ENCODE assay signal across 37 mouse cellular contexts in the genomic region with DNA sequence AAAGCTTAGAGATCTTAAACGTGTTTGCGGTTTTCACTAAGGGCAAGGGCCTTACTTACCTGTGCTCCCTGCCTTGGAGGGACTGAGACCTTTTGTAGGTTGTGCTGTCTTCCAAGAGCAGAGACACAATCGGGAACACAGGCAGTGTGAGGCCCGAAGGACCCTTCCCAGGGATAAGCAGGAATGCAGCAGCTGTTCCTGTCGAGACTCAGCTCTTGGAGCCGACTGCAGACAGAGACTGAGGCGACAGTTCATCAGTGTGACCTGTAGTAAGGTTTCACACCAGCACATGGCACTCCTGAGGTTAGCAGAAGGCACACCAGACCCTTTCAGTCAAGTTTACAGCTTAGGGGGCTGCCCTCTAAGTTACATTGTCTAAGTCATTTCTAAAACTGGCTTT. TPM values are rescaled to one million over a fixed set of nuclear protein-coding genes. Genes with fewer than 3 reads are reported as not detected.
"Had no signal": no experiment of that assay in that cellular context is flagged by ENCODE, and none has a peak within 500 bp of the region (broad histone marks: within the 10 kb centered on the region; RNA-seq: fewer than 3 reads in every experiment).

No protein-coding gene starts in this region.

- H3K4me1 ChIP-seq: heart, embryonic 10.5 days; heart, embryonic 15.5 days; hindbrain, embryonic 10.5 days; hindbrain, embryonic 12.5 days; intestine, embryonic 15.5 days; limb, embryonic 10.5 days; limb, embryonic 12.5 days; liver, embryonic 13.5 days; liver, embryonic 15.5 days had no signal

- ATAC-seq: hindbrain, embryonic 16.5 days; inflammation-experienced regulatory T-cells, adult 6 months; intestine, embryonic 15.5 days; intestine, postnatal 0 days; liver, postnatal 0 days had no signal

- H3K27me3 ChIP-seq: heart, embryonic 13.5 days; heart, embryonic 15.5 days; hindbrain, embryonic 12.5 days; intestine, embryonic 15.5 days; limb, embryonic 12.5 days; liver, embryonic 13.5 days; liver, embryonic 15.5 days had no signal

- H3K4me2 ChIP-seq: heart, embryonic 13.5 days; heart, embryonic 15.5 days; hindbrain, embryonic 12.5 days; hindbrain, embryonic 14.5 days; intestine, embryonic 15.5 days; limb, embryonic 12.5 days; liver, embryonic 11.5 days; liver, embryonic 13.5 days; liver, embryonic 15.5 days had no signal

- H3K4me3 ChIP-seq: gastrocnemius, adult 2 months; heart, adult 2 months; heart, embryonic 10.5 days; heart, embryonic 13.5 days; heart, embryonic 15.5 days; hindbrain, embryonic 10.5 days; hindbrain, embryonic 12.5 days; intestine, embryonic 15.5 days; layer of hippocampus, adult 2 months; left cerebral cortex, adult 2 months; limb, embryonic 10.5 days; limb, embryonic 12.5 days; liver, embryonic 13.5 days; liver, embryonic 15.5 days had no signal

- H3K9ac ChIP-seq: heart, embryonic 13.5 days; heart, embryonic 15.5 days; hindbrain, embryonic 12.5 days; hindbrain, embryonic 14.5 days; intestine, embryonic 15.5 days; limb, embryonic 12.5 days; liver, embryonic 13.5 days; liver, embryonic 15.5 days; liver, postnatal 0 days had no signal

- H3K9me3 ChIP-seq: heart, embryonic 10.5 days; heart, embryonic 13.5 days; heart, embryonic 15.5 days; hindbrain, embryonic 10.5 days; hindbrain, embryonic 12.5 days; intestine, embryonic 15.5 days; limb, embryonic 10.5 days; limb, embryonic 12.5 days; liver, embryonic 13.5 days; liver, embryonic 15.5 days had no signal

- DNase-seq: gastrocnemius, adult 2 months; gastrocnemius, postnatal 10 days; gastrocnemius, postnatal 25 days; heart, adult 2 months; heart, postnatal 4 days; kidney, adult 18-20 months; kidney, postnatal 10 days; kidney, postnatal 36 days; liver; liver, embryonic 13.5 days; liver, postnatal 0 days had no signal

- H3K27ac ChIP-seq: gastrocnemius, adult 2 months; heart, adult 2 months; heart, embryonic 10.5 days; heart, embryonic 13.5 days; heart, embryonic 15.5 days; hindbrain, embryonic 10.5 days; hindbrain, embryonic 12.5 days; hindbrain, embryonic 14.5 days; intestine, embryonic 15.5 days; layer of hippocampus, adult 2 months; limb, embryonic 10.5 days; limb, embryonic 12.5 days; liver, embryonic 13.5 days; liver, embryonic 15.5 days had no signal

RNA-seq across cellular contexts. Expression of gene E130116L18Rik, which starts 39.3 kb away (rescaled TPM):
- total RNA-seq: gastrocnemius, adult 2 months; gastrocnemius, postnatal 10 days; gastrocnemius, postnatal 25 days; gastrocnemius, postnatal 4 days; granulocyte monocyte progenitor cell, adult 5-6 weeks; heart, adult 2 months; heart, postnatal 25 days; heart, postnatal 4 days; layer of hippocampus, adult 2 months; layer of hippocampus, postnatal 10 days; layer of hippocampus, postnatal 25 days; left cerebral cortex, adult 2 months; left cerebral cortex, postnatal 14 days; left cerebral cortex, postnatal 36 days had no signal
- polyA plus RNA-seq: frontal cortex, adult 2 months; heart, adult 2 months; heart, embryonic 10.5 days; heart, embryonic 13.5 days; heart, embryonic 15.5 days; heart, postnatal 0 days; hindbrain, embryonic 10.5 days; hindbrain, embryonic 12.5 days; hindbrain, embryonic 14.5 days; hindbrain, embryonic 16.5 days; inflammation-experienced regulatory T-cells, adult 6 months; intestine, embryonic 15.5 days; limb, embryonic 10.5 days; limb, embryonic 12.5 days; limb, embryonic 14.5 days; liver, embryonic 11.5 days; liver, embryonic 13.5 days; liver, embryonic 15.5 days; liver, postnatal 0 days had no signal
